Mouse (Mus musculus) heart, embryonic 12.5 days (tissue): ENCODE measurements around the gene Aldh9a1. TPM values are rescaled to one million over a fixed set of nuclear protein-coding genes. Genes with fewer than 3 reads are reported as not detected.

Source experiments
- ATAC-seq: fragments of 200-750 bp; cut with Nextera tagmentation; 2 replicates; pipeline ENCODE4 v1.8.0; 2017; ENCODE audit warnings: moderate TSS enrichment, moderate library complexity; ENCODE audit not compliant: insufficient number of reproducible peaks, low FRiP score
- H3K27ac ChIP-seq: fragments of 300-500 bp; sonication (generic); 2 replicates; pipeline ENCODE4 v1.5.1; 2016; ENCODE audit warnings: mild to moderate bottlenecking, moderate library complexity; ENCODE audit not compliant: poor library complexity, severe bottlenecking
- H3K27me3 ChIP-seq: fragments of 300-500 bp; sonication (generic); replicated peaks from 2 replicates; pipeline ENCODE4 v1.6.1; 2016; ENCODE audit warnings: mild to moderate bottlenecking, moderate library complexity
- H3K36me3 ChIP-seq: fragments of 300-500 bp; sonication (generic); 2 replicates; pipeline ENCODE4 v1.6.1; 2016; ENCODE audit warnings: mild to moderate bottlenecking, moderate library complexity
- H3K4me1 ChIP-seq: fragments of 300-500 bp; sonication (generic); replicated peaks from 2 replicates; pipeline ENCODE4 v1.6.1; 2016; ENCODE audit warnings: mild to moderate bottlenecking
- H3K4me2 ChIP-seq: fragments of 300-500 bp; sonication (generic); 2 replicates; pipeline ENCODE4 v1.6.1; 2016; ENCODE audit warnings: mild to moderate bottlenecking, moderate library complexity
- H3K4me3 ChIP-seq: fragments of 300-500 bp; sonication (generic); 2 replicates; pipeline ENCODE4 v1.5.1; 2016; ENCODE audit warnings: mild to moderate bottlenecking
- H3K9ac ChIP-seq: fragments of 300-500 bp; sonication (generic); 2 replicates; pipeline ENCODE4 v1.6.1; 2016; ENCODE audit warnings: mild to moderate bottlenecking, moderate library complexity
- H3K9me3 ChIP-seq: fragments of 300-500 bp; sonication (generic); replicated peaks from 2 replicates; pipeline ENCODE4 v1.6.1; 2016; ENCODE audit warnings: mild to moderate bottlenecking, moderate library complexity
- WGBS: fragments of 180-500 bp; shearing (Covaris S2); methylation state at CpG from one replicate; pipeline ENCODE4 v1.1.7; 2016; 5-methylcytosine and 5-hydroxymethylcytosine counted together
- polyA plus RNA-seq: library from polyadenylated mRNA; unstranded; fragments of >200 nt; fragmentation: Nextera tagmentation; extraction: Ambion mirVana; gene quantifications from 2 replicates; pipeline ENCODE4 v1.2.1, GENCODE M21; 2016

Aldh9a1 gene
- 27.1 and 27.6 TPM in 2 replicates for polyA plus RNA-seq

- Histone ChIP-seq H3K36me3 (peaks cover 15% of the 10 kb centered on the region), H3K9ac (peak within 1 kb of the TSS; percentile 73), H3K27me3 (no peaks in the 10 kb centered on the region), H3K27ac (peak within 1 kb of the TSS; percentile 84), H3K4me3 (peak within 1 kb of the TSS; percentile 63), H3K4me1 (peaks cover 12% of the 10 kb centered on the region), H3K9me3 (no peaks in the 10 kb centered on the region), H3K4me2 (peak within 1 kb of the TSS; percentile 92)
- under 1% methylated on average over 55 of the region's 55 CpGs for WGBS
- peak; percentile 96 for ATAC-seq
Observed at GRCm38 (mm10) chr1:167349815-167350596, at the start of gene Aldh9a1. Gene Aldh9a1 (plus strand): TSS chr1:167349991.

DNA sequence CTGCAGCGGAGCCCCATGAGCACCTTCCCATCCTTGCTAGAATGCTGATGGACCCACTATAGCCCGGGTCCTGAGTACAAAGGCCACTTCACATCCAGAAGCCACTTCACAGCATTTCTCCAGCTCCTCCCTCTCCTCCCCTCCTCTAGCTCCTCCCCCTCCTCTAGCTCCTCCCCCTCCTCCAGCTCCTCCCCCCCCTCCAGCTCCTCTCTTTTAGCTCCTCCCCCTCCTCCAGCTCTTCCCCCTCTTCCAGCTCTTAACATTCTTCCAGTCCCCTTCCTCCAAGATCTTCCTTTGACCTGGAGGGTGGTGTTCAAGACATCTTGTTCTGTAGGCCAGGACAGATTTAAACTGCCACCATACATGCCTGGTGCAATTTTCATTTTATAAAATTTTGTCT, 49.7 kb upstream of the Aldh9a1 start:
- H3K4me3 ChIP-seq: no peak overlapping the region
- H3K9me3 ChIP-seq: no peaks in the 10 kb centered on the region
- no peak overlapping the region for H3K4me2 ChIP-seq
- 0 out of 2 replicates have a peak, but pooled peaks cover 5% of the 10 kb centered on the region for H3K27me3 ChIP-seq
- H3K36me3 ChIP-seq: no peaks in the 10 kb centered on the region
- H3K4me1 ChIP-seq: no peaks in the 10 kb centered on the region
- 88% methylated on average over 2 of the region's 2 CpGs for WGBS
- no peak overlapping the region for H3K9ac ChIP-seq
- no peak for ATAC-seq
- no peak overlapping the region for H3K27ac ChIP-seq

DNA sequence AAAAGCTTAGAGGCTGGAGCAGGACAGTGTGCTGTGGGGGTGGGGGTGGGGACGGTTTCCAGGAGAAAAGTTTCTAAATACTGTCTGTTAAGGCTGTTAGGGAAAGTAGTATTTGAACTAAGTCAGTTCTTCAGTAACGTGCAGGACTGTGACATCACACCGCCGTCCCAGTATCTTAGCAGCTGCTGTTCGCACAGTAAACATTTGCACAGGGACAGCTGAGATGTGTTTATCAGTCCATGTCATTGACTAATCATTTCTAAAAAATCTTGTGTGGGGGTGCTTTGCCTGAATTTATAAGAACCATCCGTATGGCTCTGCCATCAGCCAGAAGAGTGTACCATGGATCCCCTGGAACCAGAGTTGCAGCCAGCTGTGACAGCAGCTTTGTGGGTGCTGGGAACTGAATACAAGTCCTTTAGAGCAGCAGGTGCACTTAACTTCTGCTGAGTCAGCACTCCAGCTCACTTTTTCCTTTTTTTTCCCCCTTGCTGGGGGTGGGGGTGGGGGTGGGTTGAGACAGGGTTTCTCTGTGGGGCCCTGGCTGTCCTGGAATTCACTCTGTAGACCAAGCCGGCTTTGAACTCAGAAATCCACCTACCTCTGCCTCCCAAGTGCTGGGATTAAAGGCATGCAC, 44.2 kb upstream of the Aldh9a1 start:
- Histone ChIP-seq H3K9ac (no peak overlapping the region), H3K27me3 (0 out of 2 replicates have a peak, but pooled peaks cover 5% of the 10 kb centered on the region), H3K9me3 (no peaks in the 10 kb centered on the region), H3K4me1 (peaks cover 9% of the 10 kb centered on the region; the same call in 1 of the 2 replicates), H3K36me3 (peaks cover 3% of the 10 kb centered on the region), H3K27ac (no peak overlapping the region), H3K4me3 (no peak overlapping the region), H3K4me2 (no peak overlapping the region)
- WGBS: 65% methylated on average over 7 of the region's 7 CpGs
- ATAC-seq: no peak

DNA sequence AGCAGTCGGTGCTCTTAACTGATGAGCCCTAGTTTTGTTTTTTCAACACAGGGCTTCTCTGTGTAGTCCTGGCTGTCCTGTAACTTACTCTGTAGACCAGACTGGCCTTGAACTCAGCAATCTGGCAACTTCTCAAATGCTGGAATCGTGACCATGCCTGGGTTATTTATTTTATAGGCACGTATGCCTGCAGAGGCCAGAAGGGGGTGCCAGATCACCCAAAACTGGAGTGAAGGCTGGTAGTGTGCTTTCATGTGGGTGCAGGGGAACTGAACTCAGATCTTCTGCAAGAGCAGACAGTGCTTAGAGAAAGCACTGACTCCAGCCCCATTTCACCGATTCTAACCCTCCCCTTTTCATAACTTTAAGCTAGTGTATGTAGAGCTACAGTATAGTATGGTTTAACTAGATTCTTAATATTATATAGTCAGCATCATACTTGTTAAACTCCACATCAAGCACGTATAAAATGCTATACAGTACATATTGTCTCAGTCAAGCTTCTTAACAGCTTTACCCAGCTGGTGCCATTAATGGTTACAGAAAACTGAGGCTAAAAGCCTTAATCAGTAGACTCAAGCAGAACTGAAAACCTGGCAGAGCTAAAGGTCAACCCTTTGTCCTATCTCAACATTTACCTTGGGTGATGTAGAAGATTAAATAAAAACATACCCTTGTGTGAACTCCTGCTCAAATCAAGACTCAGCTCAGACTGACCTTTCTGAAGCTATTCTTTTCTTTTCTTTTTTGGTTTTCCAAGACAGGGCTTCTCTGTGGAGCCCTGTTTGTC, 43.1 kb upstream of the Aldh9a1 start:
- ATAC-seq: no peak
- 0 out of 2 replicates have a peak, but pooled peaks cover 5% of the 10 kb centered on the region for H3K27me3 ChIP-seq

GRCm38 (mm10) chr1:167307674-167308073, 42.1 kb upstream of the Aldh9a1 start:
- WGBS: 52% methylated on average over 11 of the region's 11 CpGs
- Histone ChIP-seq H3K4me2 (peak overlapping the region; percentile 81), H3K9me3 (no peaks in the 10 kb centered on the region), H3K4me3 (peak overlapping the region; percentile 69), H3K4me1 (peaks cover 16% of the 10 kb centered on the region; the same call in 1 of the 2 replicates), H3K36me3 (peaks cover 10% of the 10 kb centered on the region), H3K27me3 (0 out of 2 replicates have a peak, but pooled peaks cover 5% of the 10 kb centered on the region), H3K9ac (peak overlapping the region; percentile 90), H3K27ac (no peak overlapping the region)
- no peak for ATAC-seq

More for the DNA sequence above, 43.1 kb upstream of the Aldh9a1 start:
- H3K36me3 ChIP-seq: peaks cover 4% of the 10 kb centered on the region
- no peak overlapping the region for H3K9ac ChIP-seq
- no peaks in the 10 kb centered on the region for H3K9me3 ChIP-seq
- H3K27ac ChIP-seq: no peak overlapping the region
- H3K4me2 ChIP-seq: no peak overlapping the region
- 67% methylated on average over 5 of the region's 5 CpGs for WGBS
- peaks cover 9% of the 10 kb centered on the region; the same call in 1 of the 2 replicates for H3K4me1 ChIP-seq
- no peak overlapping the region for H3K4me3 ChIP-seq

DNA sequence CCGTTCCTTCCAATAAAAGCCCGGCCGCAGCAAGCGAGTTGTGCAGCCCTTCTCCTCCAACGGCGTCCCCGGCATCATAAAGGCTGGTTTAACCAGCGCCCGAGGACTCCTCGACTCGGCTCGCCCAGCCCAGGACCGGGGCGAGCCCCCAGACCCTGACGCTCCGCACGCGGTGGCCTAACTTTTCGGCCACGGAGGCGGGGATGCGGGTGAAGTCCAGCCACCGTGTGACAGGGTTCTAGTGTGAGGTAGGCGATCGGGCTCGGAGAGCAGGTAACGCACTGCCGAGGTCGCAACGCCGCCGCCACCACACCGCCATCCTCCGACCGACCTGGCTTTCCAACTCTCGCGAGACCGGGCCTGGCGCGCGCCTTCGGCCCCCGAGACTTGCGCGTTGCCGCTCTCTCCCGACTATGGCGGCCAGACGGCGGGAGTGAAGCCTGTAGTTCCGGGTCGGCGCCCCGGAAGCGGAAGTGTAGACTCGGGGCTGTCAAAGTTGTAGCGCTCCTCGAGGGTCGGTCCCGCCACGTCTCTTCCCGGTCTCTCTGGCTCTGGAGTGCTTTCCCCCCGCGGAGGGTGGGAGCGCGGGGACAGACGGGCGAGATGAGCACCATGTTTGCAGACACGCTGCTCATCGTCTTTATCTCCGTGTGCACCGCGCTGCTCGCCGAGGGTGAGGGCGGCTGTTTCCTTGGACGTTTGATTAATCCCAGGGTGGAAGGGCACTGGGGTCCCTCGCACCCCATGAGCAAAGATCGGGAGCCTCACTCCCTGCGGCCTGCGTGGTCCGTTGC, 41.3 kb upstream of the Aldh9a1 start, which contains the start of gene Tmco1:
Gene Tmco1 (plus strand): TSS at position 118 of the 794 bp plus-strand sequence.
- peak within 1 kb of the TSS; percentile 85 for H3K27ac ChIP-seq
- peak within 1 kb of the TSS; percentile 69 for H3K4me3 ChIP-seq
- H3K4me1 ChIP-seq: peaks cover 16% of the 10 kb centered on the region; the same call in 1 of the 2 replicates
- H3K9me3 ChIP-seq: no peaks in the 10 kb centered on the region
- ATAC-seq: peak; percentile 96
- peak within 1 kb of the TSS; percentile 81 for H3K4me2 ChIP-seq
- WGBS: under 1% methylated on average over 82 of the region's 82 CpGs
- H3K27me3 ChIP-seq: no peaks in the 10 kb centered on the region
- peak within 1 kb of the TSS; percentile 90 for H3K9ac ChIP-seq
- H3K36me3 ChIP-seq: peaks cover 10% of the 10 kb centered on the region

GRCm38 (mm10) chr1:167312367-167312766, 37.4 kb upstream of the Aldh9a1 start:
- Histone ChIP-seq H3K36me3 (peaks cover 32% of the 10 kb centered on the region), H3K4me3 (no peak overlapping the region), H3K27me3 (no peaks in the 10 kb centered on the region), H3K9me3 (no peaks in the 10 kb centered on the region), H3K4me2 (no peak overlapping the region), H3K27ac (no peak overlapping the region), H3K4me1 (peaks cover 16% of the 10 kb centered on the region; the same call in 1 of the 2 replicates), H3K9ac (no peak overlapping the region)
- no peak for ATAC-seq

DNA sequence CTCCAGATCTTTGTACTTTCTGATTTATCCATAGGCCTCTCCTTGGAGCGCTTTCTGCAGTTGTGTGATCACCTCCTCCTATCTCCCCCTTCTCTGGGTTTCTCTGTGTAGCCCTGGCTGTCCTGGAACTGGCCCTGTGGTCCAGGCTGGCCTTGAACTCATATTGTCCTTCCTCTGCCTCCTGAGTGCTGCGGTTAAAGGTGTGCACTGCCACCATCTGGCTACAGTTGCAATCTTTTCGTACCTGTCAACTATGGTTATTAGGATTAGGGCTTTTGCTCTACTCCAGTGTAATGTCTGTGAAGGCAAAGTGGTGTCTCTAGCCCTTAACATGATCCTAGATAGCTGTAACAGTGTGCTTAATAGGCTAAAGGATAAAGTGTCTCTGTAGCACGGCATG, 36.6 kb upstream of the Aldh9a1 start:
- H3K27me3 ChIP-seq: no peaks in the 10 kb centered on the region
- H3K27ac ChIP-seq: no peak overlapping the region
- H3K4me3 ChIP-seq: no peak overlapping the region
- peaks cover 12% of the 10 kb centered on the region; the same call in 1 of the 2 replicates for H3K4me1 ChIP-seq
- no peak overlapping the region for H3K4me2 ChIP-seq
- ATAC-seq: no peak
- WGBS: 87% methylated on average over 4 of the region's 4 CpGs
- no peaks in the 10 kb centered on the region for H3K9me3 ChIP-seq
- H3K36me3 ChIP-seq: peaks cover 38% of the 10 kb centered on the region
- no peak overlapping the region for H3K9ac ChIP-seq

- peaks cover 73% of the 10 kb centered on the region for H3K36me3 ChIP-seq
- H3K9ac ChIP-seq: no peak overlapping the region
- H3K4me1 ChIP-seq: no peaks in the 10 kb centered on the region
- H3K4me2 ChIP-seq: no peak overlapping the region
- 97% methylated on average over 6 of the region's 6 CpGs for WGBS
- H3K27me3 ChIP-seq: no peaks in the 10 kb centered on the region
- no peak for ATAC-seq
- H3K27ac ChIP-seq: no peak overlapping the region
- H3K9me3 ChIP-seq: no peaks in the 10 kb centered on the region
- no peak overlapping the region for H3K4me3 ChIP-seq
Observed at GRCm38 (mm10) chr1:167321691-167322090, 28.1 kb upstream of the Aldh9a1 start.

GRCm38 (mm10) chr1:167328776-167329175, 21.0 kb upstream of the Aldh9a1 start:
- Histone ChIP-seq H3K27ac (no peak overlapping the region), H3K4me1 (no peaks in the 10 kb centered on the region), H3K4me3 (no peak overlapping the region), H3K9ac (no peak overlapping the region), H3K4me2 (no peak overlapping the region), H3K36me3 (peaks cover 65% of the 10 kb centered on the region), H3K27me3 (no peaks in the 10 kb centered on the region), H3K9me3 (no peaks in the 10 kb centered on the region)
- no peak for ATAC-seq
- WGBS: 89% methylated on average over 6 of the region's 6 CpGs
